Mouse (Mus musculus) embryo, embryonic 10.5 days (tissue): ENCODE data around the gene Rai1.
A peak's percentile ranks its signal among the peaks of the same experiment; 100 is the strongest.

Experiments used
- DNase-seq: peaks from one replicate; pipeline ENCODE4 v3.0.0-alpha.2; 2015; ENCODE audit warnings: low spot score

Gene Rai1

GRCm38 (mm10) chr11:60104810-60105592, at the start of gene Rai1:
Rai1 (plus strand) TSS chr11:60105013.
- DNase-seq, result peak; percentile 91

- no peak for DNase-seq
Observed at GRCm38 (mm10) chr11:60056520-60056919, 48.3 kb upstream of the Rai1 start.

GRCm38 (mm10) chr11:60057987-60058386, 46.8 kb upstream of the Rai1 start:
- no peak for DNase-seq

- DNase-seq, result no peak
Observed at GRCm38 (mm10) chr11:60058441-60058840, 46.4 kb upstream of the Rai1 start.

GRCm38 (mm10) chr11:60060026-60060425, 44.8 kb upstream of the Rai1 start:
- DNase-seq, result no peak

- no peak for DNase-seq
Observed at GRCm38 (mm10) chr11:60061504-60062006, 43.3 kb upstream of the Rai1 start.

GRCm38 (mm10) chr11:60065267-60065666, 39.5 kb upstream of the Rai1 start:
- DNase-seq, result no peak

GRCm38 (mm10) chr11:60067646-60068045, 37.2 kb upstream of the Rai1 start:
- no peak for DNase-seq

- DNase-seq, result no peak
Observed at GRCm38 (mm10) chr11:60068631-60069030, 36.2 kb upstream of the Rai1 start.

- peak; percentile 83 for DNase-seq
Observed at GRCm38 (mm10) chr11:60070599-60070998, 34.2 kb upstream of the Rai1 start.

GRCm38 (mm10) chr11:60071221-60071620, 33.6 kb upstream of the Rai1 start:
- no peak for DNase-seq

GRCm38 (mm10) chr11:60073121-60073520, 31.7 kb upstream of the Rai1 start:
- DNase-seq, result no peak

- no peak for DNase-seq
Observed at GRCm38 (mm10) chr11:60073936-60074502, 30.8 kb upstream of the Rai1 start.

GRCm38 (mm10) chr11:60076183-60076582, 28.6 kb upstream of the Rai1 start:
- no peak for DNase-seq

GRCm38 (mm10) chr11:60076790-60077189, 28.0 kb upstream of the Rai1 start:
- DNase-seq, result peak; percentile 91

- peak; percentile 71 for DNase-seq
Observed at GRCm38 (mm10) chr11:60084589-60084988, 20.2 kb upstream of the Rai1 start.

GRCm38 (mm10) chr11:60086676-60087075, 18.1 kb upstream of the Rai1 start:
- DNase-seq, result no peak

- DNase-seq, result peak; percentile 66
Observed at GRCm38 (mm10) chr11:60088947-60089346, 15.9 kb upstream of the Rai1 start.

- DNase-seq, result no peak
Observed at GRCm38 (mm10) chr11:60090696-60091421, 14.0 kb upstream of the Rai1 start.

GRCm38 (mm10) chr11:60091422-60091761, 13.4 kb upstream of the Rai1 start:
- DNase-seq, result no peak

- no peak for DNase-seq
Observed at GRCm38 (mm10) chr11:60093227-60093626, 11.6 kb upstream of the Rai1 start.

- DNase-seq, result no peak
Observed at GRCm38 (mm10) chr11:60093984-60094587, 10.7 kb upstream of the Rai1 start.
